Mouse (Mus musculus) midbrain, postnatal 0 days (tissue): ENCODE measurements around the gene Sdk1. TPM values are rescaled to one million over a fixed set of nuclear protein-coding genes. Genes with fewer than 3 reads are reported as not detected.

Experiments used
- ATAC-seq: fragments of 200-750 bp; cut with Nextera tagmentation; 2 replicates; pipeline ENCODE4 v1.8.0; 2017; ENCODE audit warnings: moderate number of reproducible peaks, mild to moderate bottlenecking, moderate TSS enrichment, moderate library complexity; ENCODE audit not compliant: low FRiP score
- DNase-seq: peaks from one replicate; pipeline ENCODE4 v3.0.0-alpha.2; 2015; ENCODE audit warnings: low spot score
- H3K27ac ChIP-seq: fragments of 300-500 bp; sonication (generic); 2 replicates; pipeline ENCODE4 v1.5.1; 2014; ENCODE audit warnings: low read depth, mild to moderate bottlenecking, low read length, mixed read lengths
- H3K27me3 ChIP-seq: fragments of 300-500 bp; sonication (generic); 2 replicates; pipeline ENCODE4 v1.6.1; 2014; ENCODE audit warnings: low read length, control low read depth, mixed read lengths; ENCODE audit not compliant: insufficient read depth
- H3K36me3 ChIP-seq: fragments of 300-500 bp; sonication (generic); 2 replicates; pipeline ENCODE4 v1.6.1; 2014; ENCODE audit warnings: low read length, control low read depth, mixed read lengths; ENCODE audit not compliant: insufficient read depth
- H3K4me1 ChIP-seq: fragments of 300-500 bp; sonication (generic); 2 replicates; pipeline ENCODE4 v1.6.1; 2014; ENCODE audit warnings: mild to moderate bottlenecking, control low read depth, antibody characterized with exemption, low read length, mixed read lengths; ENCODE audit not compliant: insufficient read depth
- H3K4me2 ChIP-seq: fragments of 300-500 bp; sonication (generic); 2 replicates; pipeline ENCODE4 v1.6.1; 2014; ENCODE audit warnings: low read depth, mild to moderate bottlenecking, low read length, mixed read lengths; ENCODE audit not compliant: poor library complexity, severe bottlenecking
- H3K4me3 ChIP-seq: fragments of 300-500 bp; sonication (generic); 2 replicates; pipeline ENCODE4 v1.5.1; 2014; ENCODE audit warnings: low read depth, mild to moderate bottlenecking, low read length, moderate library complexity
- H3K9ac ChIP-seq: fragments of 300-500 bp; sonication (generic); replicated peaks from 2 replicates; pipeline ENCODE4 v1.6.1; 2014; ENCODE audit warnings: mild to moderate bottlenecking, low read length, moderate library complexity, mixed read lengths; ENCODE audit not compliant: poor library complexity, severe bottlenecking
- H3K9me3 ChIP-seq: fragments of 300-500 bp; sonication (generic); 2 replicates; pipeline ENCODE4 v1.6.1; 2016; ENCODE audit warnings: low read length, control low read depth
- CTCF ChIP-seq: IDR thresholded peaks from 2 replicates; pipeline ENCODE4 v1.5.1; 2016; ENCODE audit warnings: antibody characterized with exemption, mild to moderate bottlenecking
- WGBS: fragments of 180-500 bp; shearing (Covaris S2); extraction: QIAGEN DNeasy Blood & Tissue Kit; methylation state at CpG from one replicate; pipeline ENCODE4 v1.1.7; 2014; 5-methylcytosine and 5-hydroxymethylcytosine counted together
- polyA plus RNA-seq: library from polyadenylated mRNA; unstranded; fragments of >200 nt; fragmentation: Nextera tagmentation; extraction: Ambion mirVana; gene quantifications from 2 replicates; pipeline ENCODE4 v1.2.1, GENCODE M21; 2015
- total RNA-seq: library from RNA; depleted of rRNA; stranded (reverse); fragments of >200 nt; gene quantifications from 2 replicates; pipeline ENCODE4 v1.2.3, GENCODE M21; 2014

Gene Sdk1
- total and polyA plus RNA-seq, 2 experiments from 2014 or later, result 2.6 to 26.7 TPM

DNA sequence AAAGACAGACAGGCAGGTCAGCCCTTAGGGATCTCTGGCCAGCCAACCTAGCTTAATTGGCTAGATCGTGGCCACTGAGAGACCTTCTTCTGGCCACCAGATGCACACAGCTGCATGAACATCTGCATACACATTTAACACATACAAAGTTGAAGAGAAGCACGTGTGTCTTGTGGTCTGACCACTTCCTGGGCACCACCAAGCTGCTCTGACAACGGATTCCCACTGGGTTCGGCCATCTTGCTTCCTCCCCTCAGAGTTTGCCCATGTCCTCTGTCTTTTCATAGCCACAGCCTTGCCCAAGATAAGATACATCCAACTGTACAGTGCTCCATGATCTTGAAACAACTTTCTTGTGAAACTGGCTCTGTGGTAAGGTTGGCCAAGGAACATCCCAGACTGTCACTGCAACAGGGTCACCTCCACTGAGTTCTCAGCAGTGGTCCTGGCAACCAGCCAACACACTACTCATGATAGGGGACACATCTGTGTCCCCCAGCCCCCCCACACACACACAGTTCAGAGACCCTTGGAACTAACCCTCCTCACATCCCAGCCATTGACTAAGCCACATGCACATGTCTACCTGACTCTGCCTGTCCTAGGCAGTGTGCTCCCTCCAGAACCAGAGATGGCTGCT lies 798.7 kb downstream of the Sdk1 start:
- 0 out of 2 replicates have a peak, but pooled peaks cover 2% of the 10 kb centered on the region for H3K36me3 ChIP-seq
- 93% methylated on average over 4 of the region's 4 CpGs for WGBS
- H3K4me2 ChIP-seq, result no peak overlapping the region
- no peaks in the 10 kb centered on the region for H3K27me3 ChIP-seq
- TF ChIP-seq CTCF, result no peak
- ATAC-seq (no peak), DNase-seq (no peak)
- no peak overlapping the region for H3K27ac ChIP-seq
- no peak overlapping the region for H3K9ac ChIP-seq
- no peaks in the 10 kb centered on the region for H3K9me3 ChIP-seq
- no peak overlapping the region for H3K4me3 ChIP-seq
- H3K4me1 ChIP-seq, result no peaks in the 10 kb centered on the region

- Histone ChIP-seq H3K27ac (no peak overlapping the region), H3K4me2 (no peak overlapping the region), H3K9me3 (no peaks in the 10 kb centered on the region), H3K9ac (no peak overlapping the region), H3K36me3 (0 out of 2 replicates have a peak, but pooled peaks cover 2% of the 10 kb centered on the region), H3K4me1 (no peaks in the 10 kb centered on the region), H3K4me3 (no peak overlapping the region), H3K27me3 (no peaks in the 10 kb centered on the region)
- no peak for TF ChIP-seq CTCF
- WGBS, result 80% methylated on average over 8 of the region's 8 CpGs
- no peak for ATAC-seq
- DNase-seq, result no peak
These were observed 800.0 kb downstream of the Sdk1 start for GRCm38 (mm10) chr5:142041226-142041802.

DNA sequence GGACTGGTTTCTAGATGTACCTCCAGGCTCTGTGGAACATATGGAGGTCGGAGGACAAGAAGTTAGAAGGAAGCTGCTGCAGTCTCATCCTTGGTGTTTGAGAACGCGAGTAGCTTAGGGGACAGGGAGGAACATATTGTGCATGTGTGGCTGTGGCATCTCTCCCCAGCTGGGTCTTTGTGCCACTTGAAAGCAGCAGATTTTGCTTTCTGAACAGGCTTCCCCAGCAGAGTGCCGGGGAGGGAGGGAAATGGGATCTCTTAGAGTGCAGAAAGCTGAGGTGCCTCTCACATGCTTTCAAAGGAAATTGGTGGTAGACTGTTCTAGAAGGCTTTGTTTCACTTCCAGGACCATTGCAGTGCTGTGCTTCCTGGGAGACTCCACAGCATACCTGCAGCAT lies 820.5 kb downstream of the Sdk1 start:
- H3K4me3 ChIP-seq, result no peak overlapping the region
- DNase-seq, result no peak
- no peak overlapping the region for H3K4me2 ChIP-seq
- H3K4me1 ChIP-seq, result no peaks in the 10 kb centered on the region; the same call in 1 of the 2 replicates
- no peak for TF ChIP-seq CTCF
- no peaks in the 10 kb centered on the region for H3K36me3 ChIP-seq
- 72% methylated on average over 4 of the region's 4 CpGs for WGBS
- H3K27me3 ChIP-seq, result no peaks in the 10 kb centered on the region
- no peak overlapping the region for H3K27ac ChIP-seq
- no peak overlapping the region for H3K9ac ChIP-seq
- ATAC-seq, result no peak
- H3K9me3 ChIP-seq, result no peaks in the 10 kb centered on the region

- 94% methylated on average over 3 of the region's 3 CpGs for WGBS
- Histone ChIP-seq H3K36me3 (no peaks in the 10 kb centered on the region), H3K9me3 (no peaks in the 10 kb centered on the region), H3K9ac (no peak overlapping the region), H3K4me3 (no peak overlapping the region), H3K4me1 (0 out of 2 replicates have a peak, but pooled peaks cover 6% of the 10 kb centered on the region), H3K27ac (no peak overlapping the region), H3K27me3 (no peaks in the 10 kb centered on the region), H3K4me2 (no peak overlapping the region)
- ATAC-seq, result no peak
- no peak for DNase-seq
- no peak for TF ChIP-seq CTCF
These were observed 830.0 kb downstream of the Sdk1 start for GRCm38 (mm10) chr5:142071322-142071721.

DNA sequence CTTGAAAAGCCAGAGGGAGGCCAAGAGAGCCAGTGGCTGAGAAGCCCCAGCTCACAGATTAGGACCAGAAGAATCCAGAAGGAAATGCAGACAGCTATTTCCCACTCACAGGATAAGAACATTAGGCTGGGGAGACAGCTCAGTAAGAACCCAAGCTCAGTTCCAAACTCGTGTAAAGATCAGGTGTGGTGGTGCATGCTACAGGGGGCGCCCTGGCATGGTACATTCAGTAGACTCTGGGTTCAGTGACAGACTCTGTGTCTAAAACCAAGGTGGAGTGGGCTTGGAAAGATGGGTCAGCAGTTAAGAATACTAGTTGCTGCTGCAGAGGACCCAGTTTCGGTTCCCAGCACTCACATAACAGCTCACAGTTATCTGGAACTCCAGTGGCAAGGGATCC lies 832.6 kb downstream of the Sdk1 start:
- ATAC-seq (no peak), DNase-seq (no peak)
- Histone ChIP-seq H3K27ac (no peak overlapping the region), H3K4me3 (no peak overlapping the region), H3K4me1 (0 out of 2 replicates have a peak, but pooled peaks cover 6% of the 10 kb centered on the region), H3K9me3 (no peaks in the 10 kb centered on the region), H3K27me3 (no peaks in the 10 kb centered on the region), H3K9ac (no peak overlapping the region), H3K4me2 (no peak overlapping the region), H3K36me3 (no peaks in the 10 kb centered on the region)
- WGBS, result 88% methylated on average over 3 of the region's 3 CpGs
- no peak for TF ChIP-seq CTCF
